Mouse (Mus musculus): ENCODE data around the gene Gpn3. TPM values are rescaled to one million over a fixed set of nuclear protein-coding genes. Genes with fewer than 3 reads are reported as not detected.
A peak's percentile ranks its signal among the peaks of the same experiment; 100 is the strongest.

The Gpn3 gene
- polyA plus RNA-seq, 1 experiment from 2014 or later: 59.2 TPM

DNA sequence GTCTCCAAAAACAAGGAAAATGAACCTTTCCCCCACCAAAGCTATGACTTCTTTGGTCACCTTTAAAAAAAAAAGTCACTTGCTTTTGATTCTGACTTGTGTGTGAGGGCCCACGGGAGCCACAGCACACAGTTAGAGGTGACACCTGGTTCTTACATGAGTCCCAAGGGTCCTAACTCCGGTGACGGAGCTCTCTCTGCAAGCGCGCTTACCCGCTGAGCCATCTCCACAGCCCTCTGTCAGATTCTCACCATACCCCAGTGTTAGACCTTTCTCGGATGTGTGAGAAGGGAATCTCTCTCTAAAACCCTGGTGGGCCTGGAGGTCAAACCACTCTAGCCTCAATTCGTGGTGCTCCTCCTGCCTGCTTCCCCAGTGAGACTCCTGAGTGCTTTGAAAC is 25.8 kb downstream of the Gpn3 start:
- Histone ChIP-seq H3K9me3 (ENCODE audit: control insufficient read depth, low read length) (no peaks in the 10 kb centered on the region), H3K4me1 (ENCODE audit: control insufficient read depth, insufficient read depth, low read length) (peaks cover 7% of the 10 kb centered on the region)
- no peak for ATAC-seq

DNA sequence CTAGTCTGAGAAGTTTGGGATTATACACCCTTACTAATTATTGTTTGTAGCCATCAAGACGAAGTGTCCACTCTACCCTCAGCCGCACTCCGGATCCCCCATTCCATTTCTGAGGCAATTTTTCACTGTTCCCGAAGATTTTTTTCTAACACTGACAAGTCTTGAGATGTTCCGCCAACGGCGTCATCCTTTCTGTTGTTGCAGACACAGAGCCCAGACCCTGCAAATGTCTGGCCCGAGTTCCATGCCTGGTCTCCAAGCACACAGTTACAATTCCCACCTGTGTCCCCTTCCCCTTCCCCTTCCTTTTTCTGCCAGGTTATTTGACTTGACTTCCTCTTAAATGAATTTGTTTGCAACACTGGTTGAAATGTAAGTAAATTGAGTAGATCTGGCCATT is 28.2 kb downstream of the Gpn3 start:
- no peak overlapping the region for H3K4me3 ChIP-seq (ENCODE audit: low read length)
- peaks cover 12% of the 10 kb centered on the region for H3K36me3 ChIP-seq (ENCODE audit: control insufficient read depth, insufficient read depth, low read length)
- H3K27me3 ChIP-seq (replicated peaks; ENCODE audit: control insufficient read depth, insufficient read depth, low read length): no peaks in the 10 kb centered on the region
- H3K4me2 ChIP-seq (ENCODE audit: low read depth, low read length): no peak overlapping the region
- no peaks in the 10 kb centered on the region for H3K9me3 ChIP-seq (ENCODE audit: control insufficient read depth, low read length)
- H3K4me1 ChIP-seq (ENCODE audit: control insufficient read depth, insufficient read depth, low read length): no peaks in the 10 kb centered on the region
- H3K27ac ChIP-seq (ENCODE audit: low read length): no peak overlapping the region
- 82% methylated on average over 8 of the region's 8 CpGs for WGBS
- ATAC-seq: no peak
- H3K9ac ChIP-seq (ENCODE audit: low read depth, low read length): no peak overlapping the region

More for the DNA sequence above, 25.8 kb downstream of the Gpn3 start:
- Histone ChIP-seq H3K9ac (ENCODE audit: low read depth, low read length) (no peak overlapping the region), H3K4me3 (ENCODE audit: low read length) (no peak overlapping the region), H3K36me3 (ENCODE audit: control insufficient read depth, insufficient read depth, low read length) (peaks cover 9% of the 10 kb centered on the region), H3K27me3 (replicated peaks; ENCODE audit: control insufficient read depth, insufficient read depth, low read length) (no peaks in the 10 kb centered on the region), H3K27ac (ENCODE audit: low read length) (peak overlapping the region; percentile 2; the same call in 1 of the 2 replicates), H3K4me2 (ENCODE audit: low read depth, low read length) (no peak overlapping the region)
- 86% methylated on average over 8 of the region's 8 CpGs for WGBS

DNA sequence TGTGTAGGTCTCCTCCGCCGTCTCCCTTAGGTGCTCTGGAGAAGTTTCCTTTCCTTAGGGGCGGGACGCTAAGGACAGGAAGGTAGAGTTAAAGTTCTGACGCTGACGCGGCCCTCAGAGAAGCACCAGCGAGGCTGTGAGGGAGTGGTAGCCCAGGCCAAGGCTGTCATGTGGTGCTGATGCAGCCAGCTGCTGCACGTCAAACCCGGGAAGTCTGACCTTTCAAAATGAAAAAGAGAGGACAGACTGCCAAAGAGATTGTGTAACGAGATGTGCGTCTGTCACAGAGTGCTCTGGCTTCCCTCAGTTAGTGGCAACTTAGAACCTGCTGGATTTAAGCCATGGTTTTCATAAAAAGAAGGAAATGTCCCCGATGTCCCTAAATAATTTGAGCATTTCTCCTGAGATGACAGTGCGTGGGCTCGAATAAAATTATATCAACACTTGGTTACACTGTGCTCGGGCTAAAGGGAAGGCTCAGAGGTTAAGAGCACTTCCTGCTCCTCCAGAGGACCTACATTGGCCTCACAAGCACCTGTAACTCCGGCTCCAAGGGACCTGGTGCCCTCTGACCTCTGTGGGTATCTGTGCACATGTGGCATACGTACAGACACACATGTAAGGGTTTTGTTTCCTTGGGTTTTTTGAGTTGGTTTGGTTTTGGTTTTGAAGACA is 29.1 kb downstream of the Gpn3 start:
- no peaks in the 10 kb centered on the region for H3K9me3 ChIP-seq (ENCODE audit: control insufficient read depth, low read length)
- 0 out of 2 replicates have a peak overlapping the region, but pooled peaks have one; percentile 38 for H3K27ac ChIP-seq (ENCODE audit: low read length)
- H3K4me3 ChIP-seq (ENCODE audit: low read length): no peak overlapping the region
- no peaks in the 10 kb centered on the region for H3K4me1 ChIP-seq (ENCODE audit: control insufficient read depth, insufficient read depth, low read length)
- H3K9ac ChIP-seq (ENCODE audit: low read depth, low read length): no peak overlapping the region
- H3K27me3 ChIP-seq (replicated peaks; ENCODE audit: control insufficient read depth, insufficient read depth, low read length): no peaks in the 10 kb centered on the region
- 63% methylated on average over 18 of the region's 18 CpGs for WGBS
- peak; percentile 28; the same call in 1 of the 2 replicates for ATAC-seq
- H3K36me3 ChIP-seq (ENCODE audit: control insufficient read depth, insufficient read depth, low read length): peaks cover 12% of the 10 kb centered on the region
- H3K4me2 ChIP-seq (ENCODE audit: low read depth, low read length): no peak overlapping the region

DNA sequence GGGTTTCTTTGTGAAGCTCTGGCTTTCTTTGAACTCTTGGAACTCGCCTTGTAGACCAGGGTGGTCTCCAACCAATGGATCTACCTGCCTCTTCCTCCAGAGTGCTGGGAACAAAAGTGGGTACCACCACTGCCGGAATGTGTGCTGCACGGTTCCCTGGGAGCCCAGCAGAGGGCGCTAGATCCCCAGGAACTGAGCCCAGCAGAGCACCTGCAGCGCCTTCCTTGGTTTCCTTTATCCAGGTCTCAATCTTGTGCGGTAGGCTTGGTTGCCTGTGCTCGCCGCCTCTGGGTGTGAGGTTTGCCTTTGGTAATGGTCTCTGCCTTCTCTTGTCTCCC is 29.6 kb downstream of the Gpn3 start:
- Histone ChIP-seq H3K4me3 (ENCODE audit: low read length) (no peak overlapping the region), H3K4me2 (ENCODE audit: low read depth, low read length) (no peak overlapping the region), H3K4me1 (ENCODE audit: control insufficient read depth, insufficient read depth, low read length) (no peaks in the 10 kb centered on the region), H3K36me3 (ENCODE audit: control insufficient read depth, insufficient read depth, low read length) (peaks cover 12% of the 10 kb centered on the region), H3K9me3 (ENCODE audit: control insufficient read depth, low read length) (no peaks in the 10 kb centered on the region), H3K27ac (ENCODE audit: low read length) (no peak overlapping the region), H3K9ac (ENCODE audit: low read depth, low read length) (no peak overlapping the region), H3K27me3 (replicated peaks; ENCODE audit: control insufficient read depth, insufficient read depth, low read length) (no peaks in the 10 kb centered on the region)
- 0 out of 2 replicates have a peak, but pooled peaks have one; percentile 27 for ATAC-seq
- WGBS: 21% methylated on average over 8 of the region's 8 CpGs

DNA sequence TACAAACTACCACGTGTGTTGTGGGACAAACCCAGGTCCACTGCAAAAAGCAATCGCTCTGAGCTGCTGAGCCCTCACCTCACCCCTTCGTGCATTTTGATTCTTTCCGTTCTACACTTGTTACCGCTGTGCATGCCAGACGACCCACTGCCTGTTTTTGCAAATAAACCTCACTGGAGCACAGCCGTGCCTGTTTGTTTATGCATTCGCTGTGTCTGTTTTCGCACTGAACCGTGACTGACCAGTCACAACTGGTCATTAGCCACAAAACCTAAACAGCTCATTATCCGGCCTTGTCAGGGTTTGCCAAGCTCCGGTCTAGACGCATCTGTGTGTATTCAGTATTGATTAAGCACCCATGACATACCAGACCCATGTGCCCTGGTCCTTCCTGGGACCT is 30.5 kb downstream of the Gpn3 start:
- Histone ChIP-seq H3K27me3 (replicated peaks; ENCODE audit: control insufficient read depth, insufficient read depth, low read length) (no peaks in the 10 kb centered on the region), H3K36me3 (ENCODE audit: control insufficient read depth, insufficient read depth, low read length) (peaks cover 12% of the 10 kb centered on the region), H3K27ac (ENCODE audit: low read length) (no peak overlapping the region), H3K9ac (ENCODE audit: low read depth, low read length) (no peak overlapping the region), H3K9me3 (ENCODE audit: control insufficient read depth, low read length) (no peaks in the 10 kb centered on the region), H3K4me3 (ENCODE audit: low read length) (no peak overlapping the region), H3K4me1 (ENCODE audit: control insufficient read depth, insufficient read depth, low read length) (no peaks in the 10 kb centered on the region), H3K4me2 (ENCODE audit: low read depth, low read length) (no peak overlapping the region)
- no peak for ATAC-seq
- 71% methylated on average over 13 of the region's 13 CpGs for WGBS

DNA sequence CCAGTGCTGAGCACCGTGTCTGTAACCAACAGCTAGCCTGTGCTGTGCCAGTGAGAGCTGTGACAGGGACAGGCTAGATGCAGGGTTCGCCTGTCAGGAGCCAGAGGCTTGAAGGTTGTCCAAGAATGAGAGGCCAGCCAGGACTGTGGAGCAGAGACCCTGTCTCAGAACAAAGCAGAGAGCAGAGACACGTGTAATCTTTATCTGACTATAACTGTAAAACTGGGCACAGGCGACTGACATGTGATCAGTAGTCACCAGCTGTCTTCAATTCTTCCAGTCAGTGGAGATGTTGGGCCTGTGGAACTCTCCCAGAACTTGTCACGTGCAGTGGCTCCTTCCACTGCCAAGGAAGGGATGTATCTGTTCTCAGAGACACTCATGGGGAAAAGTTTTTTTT is 31.1 kb downstream of the Gpn3 start:
- 85% methylated on average over 5 of the region's 5 CpGs for WGBS
- H3K4me3 ChIP-seq (ENCODE audit: low read length): no peak overlapping the region
- H3K27ac ChIP-seq (ENCODE audit: low read length): no peak overlapping the region
- H3K27me3 ChIP-seq (replicated peaks; ENCODE audit: control insufficient read depth, insufficient read depth, low read length): no peaks in the 10 kb centered on the region
- no peaks in the 10 kb centered on the region for H3K9me3 ChIP-seq (ENCODE audit: control insufficient read depth, low read length)
- no peak for ATAC-seq
- no peaks in the 10 kb centered on the region for H3K4me1 ChIP-seq (ENCODE audit: control insufficient read depth, insufficient read depth, low read length)
- H3K9ac ChIP-seq (ENCODE audit: low read depth, low read length): no peak overlapping the region
- peaks cover 12% of the 10 kb centered on the region for H3K36me3 ChIP-seq (ENCODE audit: control insufficient read depth, insufficient read depth, low read length)
- no peak overlapping the region for H3K4me2 ChIP-seq (ENCODE audit: low read depth, low read length)

DNA sequence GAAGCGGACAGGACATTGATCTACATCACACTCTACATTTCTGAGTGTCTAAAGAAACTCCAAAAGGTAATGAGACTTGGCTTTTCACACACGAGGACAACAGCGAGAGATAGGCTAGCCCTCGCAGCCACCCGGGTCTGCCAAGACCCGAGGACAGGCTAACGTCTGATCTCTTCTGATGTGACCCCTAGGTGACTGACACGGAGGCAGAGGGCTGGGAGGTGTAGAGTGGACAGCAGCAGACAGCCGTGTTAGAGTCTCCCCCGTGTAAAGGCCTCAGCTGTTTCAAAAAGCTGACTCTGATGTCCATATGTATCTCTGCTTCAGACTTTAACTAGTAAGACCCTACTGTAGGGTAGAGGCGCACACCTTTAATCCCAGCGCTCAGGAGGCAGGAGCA is 31.7 kb downstream of the Gpn3 start:
- Histone ChIP-seq H3K27ac (ENCODE audit: low read length) (no peak overlapping the region), H3K9me3 (ENCODE audit: control insufficient read depth, low read length) (no peaks in the 10 kb centered on the region), H3K4me2 (ENCODE audit: low read depth, low read length) (no peak overlapping the region), H3K4me3 (ENCODE audit: low read length) (no peak overlapping the region), H3K36me3 (ENCODE audit: control insufficient read depth, insufficient read depth, low read length) (peaks cover 12% of the 10 kb centered on the region), H3K27me3 (replicated peaks; ENCODE audit: control insufficient read depth, insufficient read depth, low read length) (no peaks in the 10 kb centered on the region), H3K9ac (ENCODE audit: low read depth, low read length) (no peak overlapping the region), H3K4me1 (ENCODE audit: control insufficient read depth, insufficient read depth, low read length) (no peaks in the 10 kb centered on the region)
- no peak for ATAC-seq
- WGBS: 90% methylated on average over 12 of the region's 12 CpGs

DNA sequence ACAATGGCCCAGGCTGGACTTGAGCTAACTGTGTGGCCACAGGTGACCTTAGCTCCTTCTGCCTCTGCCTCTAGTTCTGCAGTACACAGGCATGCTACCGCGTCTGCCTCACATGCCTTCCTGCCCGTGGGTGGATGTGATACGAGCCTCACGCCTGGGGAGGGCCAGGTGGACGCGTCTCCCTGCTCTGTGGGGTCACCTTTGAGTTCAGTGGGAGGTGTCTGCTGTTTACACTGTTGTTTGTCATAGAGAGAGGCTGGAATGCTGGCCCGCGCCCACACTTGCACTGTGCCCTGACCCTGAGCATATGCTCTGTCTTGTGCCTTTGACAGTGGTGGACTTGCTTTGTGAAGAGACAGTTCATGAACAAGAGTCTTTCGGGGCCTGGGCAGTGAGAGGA is 33.9 kb downstream of the Gpn3 start:
- no peak overlapping the region for H3K4me2 ChIP-seq (ENCODE audit: low read depth, low read length)
- no peaks in the 10 kb centered on the region for H3K9me3 ChIP-seq (ENCODE audit: control insufficient read depth, low read length)
- H3K27ac ChIP-seq (ENCODE audit: low read length): no peak overlapping the region
- no peaks in the 10 kb centered on the region for H3K4me1 ChIP-seq (ENCODE audit: control insufficient read depth, insufficient read depth, low read length)
- no peak overlapping the region for H3K9ac ChIP-seq (ENCODE audit: low read depth, low read length)
- no peaks in the 10 kb centered on the region for H3K27me3 ChIP-seq (replicated peaks; ENCODE audit: control insufficient read depth, insufficient read depth, low read length)
- no peak for ATAC-seq
- no peak overlapping the region for H3K4me3 ChIP-seq (ENCODE audit: low read length)
- WGBS: 92% methylated on average over 10 of the region's 10 CpGs
- H3K36me3 ChIP-seq (ENCODE audit: control insufficient read depth, insufficient read depth, low read length): peaks cover 14% of the 10 kb centered on the region

DNA sequence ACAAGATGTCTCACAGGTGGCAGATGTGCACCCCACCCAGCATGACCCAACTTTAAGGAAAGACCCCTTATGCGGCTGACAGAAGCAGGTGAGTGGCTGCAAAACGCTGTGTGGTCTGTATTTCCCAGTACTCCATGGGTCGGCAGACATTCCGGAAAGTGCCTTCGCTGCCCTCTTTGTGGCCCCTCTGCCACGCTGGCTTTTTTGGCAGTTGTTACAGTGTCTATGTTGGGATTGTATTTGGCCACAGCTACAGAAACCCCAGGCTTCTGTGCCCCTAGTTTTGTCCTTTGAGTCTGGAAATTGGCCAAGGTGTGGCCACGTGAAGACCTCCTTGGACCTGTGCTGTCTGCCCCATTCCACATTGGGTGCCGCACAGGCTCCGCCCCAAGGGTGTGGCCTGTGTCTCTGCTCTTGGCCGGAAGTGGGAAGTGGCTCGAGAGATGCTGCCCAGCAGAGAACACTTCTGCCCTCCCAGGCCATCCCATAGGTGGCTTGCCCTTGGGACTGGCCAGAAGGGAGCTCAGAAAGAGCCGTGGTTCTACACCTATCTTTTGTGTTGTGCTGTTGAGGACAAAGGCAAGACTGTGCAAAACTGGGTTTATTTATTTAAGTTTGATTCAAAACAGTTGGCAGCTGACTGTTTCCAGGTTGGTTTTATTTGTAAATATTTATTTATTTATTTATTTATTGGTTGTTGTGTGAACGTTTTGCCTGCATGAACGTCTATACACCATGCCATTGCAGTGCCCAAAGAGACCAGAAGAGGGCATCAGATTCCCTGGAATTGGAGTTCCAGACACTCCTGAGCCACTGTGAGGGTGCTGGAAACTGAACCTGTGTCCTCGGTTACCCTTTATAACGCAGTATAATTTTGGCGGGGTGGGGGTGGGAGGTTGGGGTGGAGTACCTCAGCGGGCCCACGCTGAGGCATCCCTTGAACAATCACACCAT is 38.3 kb downstream of the Gpn3 start:
- no peak for ATAC-seq
- no peak overlapping the region for H3K4me2 ChIP-seq (ENCODE audit: low read depth, low read length)
- H3K9ac ChIP-seq (ENCODE audit: low read depth, low read length): no peak overlapping the region
- 88% methylated on average over 19 of the region's 19 CpGs for WGBS
- no peaks in the 10 kb centered on the region for H3K27me3 ChIP-seq (replicated peaks; ENCODE audit: control insufficient read depth, insufficient read depth, low read length)
- H3K4me3 ChIP-seq (ENCODE audit: low read length): no peak overlapping the region
- peaks cover 8% of the 10 kb centered on the region; the same call in 1 of the 2 replicates for H3K36me3 ChIP-seq (ENCODE audit: control insufficient read depth, insufficient read depth, low read length)
- no peak overlapping the region for H3K27ac ChIP-seq (ENCODE audit: low read length)
- H3K9me3 ChIP-seq (ENCODE audit: control insufficient read depth, low read length): no peaks in the 10 kb centered on the region
- 0 out of 2 replicates have a peak, but pooled peaks cover 3% of the 10 kb centered on the region for H3K4me1 ChIP-seq (ENCODE audit: control insufficient read depth, insufficient read depth, low read length)
